Mouse (Mus musculus): ENCODE measurements around the gene Plxna1.

DNA sequence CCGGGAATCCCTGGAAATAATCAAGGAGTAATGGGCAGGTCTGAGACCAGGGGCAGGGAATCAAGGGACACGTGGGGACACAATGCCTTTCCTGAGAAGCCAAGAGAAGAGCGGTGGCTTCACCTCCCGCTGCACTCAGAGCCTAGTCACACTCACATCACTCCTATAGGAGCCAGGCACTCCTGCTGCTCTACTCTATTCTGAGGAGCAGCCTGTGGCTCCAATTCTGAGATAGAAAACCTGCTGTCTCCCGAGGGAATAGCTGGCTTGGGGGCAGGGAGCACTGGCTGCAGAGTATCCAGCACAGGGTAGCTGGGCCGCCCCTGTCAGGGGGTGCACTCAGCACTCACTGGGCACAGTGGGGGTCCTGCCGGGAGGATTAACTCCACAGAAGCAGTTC, 6.8 kb downstream of the Plxna1 start:
- TF ChIP-seq CTCF (conservative IDR thresholded peaks at IDR 0.05; ENCODE audit: low read length) (no peak), NANOG (IDR thresholded peaks at IDR 0.05; ENCODE audit: borderline replicate concordance, low read length) (no peak), POU5F1 (IDR thresholded peaks at IDR 0.05; ENCODE audit: borderline replicate concordance, low read length) (no peak)
